Mouse (Mus musculus): ENCODE results near the gene 2210408I21Rik.
"Not testable (repeated sequence)": the region's sequence is repeated elsewhere in the genome, so short reads cannot be mapped to it uniquely, and the experiment has no call there.

The 2210408I21Rik gene

DNA sequence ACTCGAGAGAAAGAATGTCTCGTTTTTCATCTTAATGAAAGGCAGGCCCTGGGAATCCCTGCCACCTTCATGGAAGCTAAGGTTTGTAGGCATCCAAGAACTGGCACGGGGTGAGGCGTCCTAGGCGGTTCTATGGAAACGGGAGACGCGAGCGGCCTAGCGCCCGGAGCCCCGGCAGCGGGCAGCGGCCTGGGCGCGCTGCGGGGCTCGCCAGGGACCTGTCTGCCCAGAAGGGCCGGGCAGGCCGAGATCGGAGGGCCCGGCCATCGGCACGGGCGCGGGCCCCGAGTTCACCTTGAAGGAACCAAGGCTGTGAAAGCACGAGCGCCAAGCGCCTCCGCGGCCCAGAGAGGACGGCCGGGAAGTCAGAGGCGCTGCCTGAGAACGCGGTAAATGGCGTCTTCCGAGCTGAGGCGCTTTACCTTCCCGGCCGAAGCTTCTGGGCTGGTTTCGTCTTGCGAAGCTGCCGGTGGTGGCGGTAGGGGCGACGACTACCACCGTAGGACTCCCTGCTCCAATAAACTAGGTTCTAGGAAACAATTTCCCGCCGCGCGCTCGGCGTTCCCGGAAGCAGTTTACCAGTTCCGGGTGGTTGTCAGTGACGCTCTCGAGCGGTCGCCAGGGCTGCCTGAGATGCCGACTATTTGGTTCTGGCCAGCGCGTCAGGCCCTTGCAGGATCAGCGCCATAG, at the start of gene 2210408I21Rik, which contains the start of gene Slf1:
2210408I21Rik (plus strand) TSS at position 610 of the 690 bp plus-strand sequence.
Slf1 (minus strand) TSS at position 543 of the 690 bp plus-strand sequence.
- in situ Hi-C loops (cut with MboI, MseI): no loop called here

DNA sequence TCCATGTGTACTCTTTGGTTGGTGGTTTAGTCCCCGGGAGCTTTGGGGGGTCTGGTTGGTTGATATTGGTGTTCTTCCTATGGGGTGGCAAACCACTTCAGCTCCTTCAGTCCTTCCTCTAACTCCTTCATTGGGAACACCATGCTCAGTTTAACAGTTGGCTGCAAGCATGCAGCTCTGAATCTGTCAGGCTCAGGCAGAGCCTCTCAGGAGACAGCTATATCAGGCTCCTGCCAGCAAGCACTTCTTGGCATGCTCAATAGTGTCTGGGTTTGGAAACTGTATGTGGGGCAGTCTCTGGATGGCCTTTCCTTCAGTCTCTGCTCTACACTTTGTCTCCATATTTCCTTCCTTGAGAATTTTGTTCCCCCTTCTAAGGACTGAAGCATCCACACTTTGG, 42.5 kb upstream of the 2210408I21Rik start:
- in situ Hi-C loops (cut with MboI, MseI): not testable (repeated sequence)

DNA sequence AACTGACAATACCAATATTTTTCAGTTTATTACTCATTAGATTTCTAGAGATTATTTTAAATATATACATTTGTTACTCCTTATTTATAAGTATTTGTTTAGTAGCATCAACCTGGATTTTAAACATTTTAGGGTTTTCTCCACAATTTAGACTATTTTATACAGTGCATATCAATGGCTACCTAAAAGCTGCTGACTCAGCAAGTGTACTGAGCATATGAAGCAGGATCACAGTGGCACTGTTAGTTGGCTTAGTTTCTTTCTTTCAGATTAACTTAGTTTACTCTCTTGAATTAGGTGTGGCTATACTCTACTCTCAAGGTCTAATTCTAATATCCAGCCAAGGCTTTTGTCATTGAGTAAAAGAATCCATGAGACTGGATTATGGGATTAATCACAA, 27.6 kb upstream of the 2210408I21Rik start:
- in situ Hi-C loops (cut with MboI, MseI): no loop called here

DNA sequence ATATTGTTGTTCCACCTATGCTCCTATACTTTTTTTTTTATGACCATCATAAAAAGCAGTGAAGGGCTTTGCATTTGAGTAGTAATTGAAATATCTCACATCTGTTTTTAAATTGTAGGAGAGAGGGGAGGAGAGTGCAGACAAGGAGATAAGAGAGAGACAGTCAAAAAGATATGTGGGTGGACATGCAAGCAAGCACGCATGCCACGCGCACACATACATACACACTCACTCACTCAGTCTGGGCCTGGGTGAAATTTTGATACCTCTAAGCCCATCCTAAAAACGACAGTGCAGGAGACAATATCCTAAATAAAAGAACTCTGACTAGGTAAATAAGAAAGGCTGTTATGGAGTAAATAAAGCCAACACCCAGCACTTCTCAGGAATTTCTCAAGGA, 16.6 kb upstream of the 2210408I21Rik start:
- in situ Hi-C loops (cut with MboI, MseI): no loop called here

DNA sequence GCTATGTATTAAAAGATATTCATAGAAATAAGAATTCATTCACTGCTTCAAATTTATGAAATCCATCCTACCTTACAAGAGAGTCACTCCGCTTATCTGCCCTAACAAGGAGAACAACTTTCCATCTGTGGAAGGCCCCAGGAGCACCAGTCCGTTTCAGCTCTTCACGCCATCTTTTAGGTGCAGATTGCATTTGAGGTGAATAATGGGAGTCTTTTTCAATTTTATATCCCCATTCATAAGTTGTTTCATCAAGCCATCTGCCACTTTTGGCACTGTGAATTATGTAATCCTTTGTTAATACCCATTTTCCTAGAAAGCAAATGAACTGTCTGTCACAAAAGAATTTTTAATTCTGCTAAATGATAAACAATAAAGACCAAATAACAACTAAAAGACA, 10.2 kb upstream of the 2210408I21Rik start:
- in situ Hi-C loops (cut with MboI, MseI): no loop called here

DNA sequence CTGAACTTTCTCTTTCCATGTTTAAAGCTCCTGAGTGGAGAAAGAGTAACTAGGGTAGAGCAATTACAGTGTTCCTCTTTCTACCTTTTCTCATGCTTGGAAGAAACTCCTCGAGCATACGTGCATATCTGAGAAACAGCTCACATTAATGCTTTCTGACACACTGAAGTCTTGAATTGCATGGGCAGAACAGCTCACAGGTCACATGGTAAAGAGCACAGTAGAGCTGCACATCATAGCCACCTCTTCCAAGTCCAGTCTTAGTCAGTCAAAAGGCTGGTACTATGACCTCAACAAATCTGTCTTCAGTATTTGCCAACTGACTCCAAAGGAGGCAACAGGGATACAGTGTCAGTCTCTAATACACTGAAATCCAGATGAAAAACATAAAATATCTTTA, 7.1 kb upstream of the 2210408I21Rik start:
- in situ Hi-C loops (cut with MboI, MseI): no loop called here

DNA sequence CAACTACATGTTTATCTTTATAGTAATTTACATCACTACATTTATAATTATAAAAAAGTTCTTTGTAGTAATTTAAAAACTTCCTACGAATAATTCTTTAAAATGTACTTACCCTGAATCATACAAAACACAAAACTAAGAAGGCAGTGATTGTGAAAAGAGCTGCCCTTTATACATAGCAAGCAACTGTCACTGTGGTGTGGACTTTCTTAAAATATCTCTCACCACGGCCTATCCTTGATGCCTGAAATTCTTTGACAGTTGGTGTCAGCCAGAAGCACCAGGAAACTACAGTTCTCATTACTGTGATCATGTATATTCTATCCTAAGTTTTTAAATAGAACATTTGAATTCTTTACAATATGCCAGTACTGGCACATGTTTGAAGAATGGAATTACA, 4.2 kb upstream of the 2210408I21Rik start:
- in situ Hi-C loops (cut with MboI, MseI): no loop called here

DNA sequence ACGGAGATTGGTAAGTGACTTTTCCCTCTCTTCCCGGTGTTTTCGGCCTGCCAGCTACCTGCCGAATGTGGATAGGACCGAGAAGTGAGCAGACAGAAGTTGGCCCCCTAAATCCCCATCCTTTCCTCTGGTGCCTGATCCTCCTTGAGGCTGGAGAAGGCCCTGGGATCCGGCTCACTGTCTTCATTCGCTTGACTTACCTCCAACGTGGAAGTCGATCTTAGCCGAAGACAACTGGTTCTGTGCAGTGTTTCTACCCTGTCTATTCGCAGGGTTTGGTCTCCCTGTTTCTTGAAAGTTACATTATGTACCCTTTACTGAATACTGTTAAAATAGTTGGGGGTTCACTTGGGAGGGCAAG, 261 bp downstream of the 2210408I21Rik start:
- in situ Hi-C loops (cut with MboI, MseI): no loop called here

DNA sequence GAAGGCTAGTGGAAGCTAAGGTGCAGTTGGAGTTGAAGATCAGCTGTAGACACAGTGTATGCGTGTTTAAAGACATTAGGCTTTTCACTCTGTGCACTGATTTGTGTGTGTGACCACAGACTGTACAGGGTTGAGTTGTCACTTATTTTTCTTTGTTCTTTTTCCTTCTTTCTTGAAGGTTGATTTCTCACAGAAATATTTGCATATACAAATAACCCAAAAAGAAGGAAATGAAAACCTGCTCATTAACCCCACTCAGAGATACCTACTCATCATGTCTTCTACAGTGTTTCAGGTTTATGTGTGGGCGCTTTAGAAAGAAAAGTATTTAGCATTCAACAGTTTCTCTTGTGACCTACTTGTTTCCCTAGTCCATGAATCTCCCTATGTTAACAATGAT, 5.5 kb downstream of the 2210408I21Rik start:
- in situ Hi-C loops (cut with MboI, MseI): no loop called here

DNA sequence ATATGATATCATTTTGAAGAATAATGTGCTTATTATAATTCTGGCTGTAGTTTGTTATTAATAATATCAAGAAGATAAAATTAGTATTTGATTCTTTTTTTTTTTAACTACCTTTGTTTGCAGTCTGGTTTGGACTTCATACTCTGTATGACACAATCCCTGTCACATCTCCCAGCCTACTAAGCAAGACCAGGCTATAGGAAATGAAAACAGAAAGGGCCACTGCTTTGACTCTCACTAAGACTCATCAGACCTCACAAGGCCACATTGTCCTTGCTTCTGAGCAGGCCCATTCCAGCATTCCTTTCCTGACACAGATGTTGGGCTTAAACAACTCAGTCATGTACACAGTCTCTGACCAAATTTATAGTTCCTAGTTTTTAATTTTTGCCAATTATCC, 42.6 kb downstream of the 2210408I21Rik start:
- in situ Hi-C loops (cut with MboI, MseI): no loop called here

DNA sequence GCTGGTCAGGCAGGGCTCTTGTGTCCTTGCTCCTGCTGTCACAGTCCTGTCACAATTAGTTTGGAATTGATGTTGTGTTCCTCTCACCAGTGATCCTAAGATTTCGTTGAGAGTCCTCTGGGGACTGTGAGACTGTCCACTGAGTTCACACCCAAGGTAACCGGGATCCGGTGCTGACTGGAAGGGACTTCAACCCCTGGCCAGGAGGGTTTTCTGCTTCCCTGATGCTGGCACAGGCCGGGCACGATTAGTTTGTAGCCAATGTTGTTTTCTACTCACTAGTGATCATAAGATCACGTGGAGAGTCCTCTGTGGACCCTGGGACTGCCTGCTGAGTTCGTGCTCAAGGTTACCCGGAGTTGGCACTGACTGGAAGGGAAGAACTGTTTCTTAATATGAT, 55.3 kb downstream of the 2210408I21Rik start:
- in situ Hi-C loops (cut with MboI, MseI): no loop called here

DNA sequence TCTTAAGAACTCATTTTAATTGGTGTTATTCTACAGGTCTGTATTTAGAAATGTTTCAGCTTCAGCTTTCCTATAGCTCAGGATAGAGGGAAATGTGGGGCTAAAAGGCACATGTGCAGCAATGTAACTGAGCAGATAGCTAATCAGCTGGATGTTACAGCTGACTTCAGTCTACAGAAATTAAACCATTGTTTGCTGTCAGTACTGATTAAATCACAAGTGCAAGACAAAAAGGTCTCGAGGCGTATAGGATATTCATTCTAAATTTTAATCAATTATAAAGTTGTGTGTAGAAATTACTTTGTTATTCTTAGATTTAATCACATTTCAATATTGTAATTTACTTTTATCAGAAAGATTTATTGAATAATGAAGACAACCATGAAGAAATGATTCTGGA, 56.9 kb downstream of the 2210408I21Rik start:
- in situ Hi-C loops (cut with MboI, MseI): no loop called here

DNA sequence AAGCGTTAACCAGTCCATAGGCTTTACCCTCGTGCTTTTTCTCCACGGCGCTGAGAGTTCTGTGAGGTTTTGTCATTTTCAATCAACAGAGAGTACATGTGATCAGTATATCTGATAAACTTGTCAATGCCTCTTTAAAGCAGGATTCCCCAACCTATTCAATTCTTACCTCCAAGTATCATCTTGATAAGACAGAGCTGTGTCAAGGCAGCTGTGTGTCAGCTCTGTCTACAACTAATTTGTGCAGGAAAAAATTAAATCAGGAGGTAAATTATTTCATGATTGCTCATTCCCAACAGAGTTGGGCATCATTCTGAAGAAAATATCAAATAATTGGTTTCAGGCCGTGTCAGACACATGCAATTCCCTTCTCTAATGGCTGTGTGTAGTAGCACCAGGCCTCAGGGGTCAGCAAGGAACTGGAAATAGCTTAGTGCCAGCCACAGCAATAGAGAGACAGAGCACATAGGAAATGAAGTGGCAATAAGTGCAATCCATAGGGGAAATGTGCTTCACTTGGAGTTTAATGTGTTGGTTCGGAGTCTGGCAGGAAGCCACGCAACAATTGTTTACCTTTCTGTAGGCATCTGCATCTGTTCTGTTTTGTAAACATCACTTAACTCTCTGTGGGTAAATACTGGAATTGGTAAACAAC, 73.6 kb downstream of the 2210408I21Rik start:
- in situ Hi-C loops (cut with MboI, MseI): no loop called here

DNA sequence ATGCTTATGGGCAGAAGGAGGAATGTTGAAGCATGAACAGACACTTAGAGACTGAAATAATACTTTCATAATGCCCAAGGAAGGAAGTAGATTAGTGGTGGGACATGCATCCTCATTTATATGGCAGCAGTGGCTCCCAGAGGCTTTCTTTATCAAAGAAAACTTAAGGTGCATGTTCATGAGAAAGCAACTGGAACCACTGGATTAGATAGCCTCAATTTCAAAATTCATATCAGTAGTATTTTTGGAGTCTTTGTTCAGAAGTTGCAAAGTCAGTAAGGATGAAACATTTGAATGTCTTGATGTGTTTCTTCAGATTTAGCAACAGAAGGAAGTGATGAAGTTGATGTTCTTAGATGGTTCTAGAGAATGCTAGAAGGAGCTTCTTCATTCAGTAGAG, 77.9 kb downstream of the 2210408I21Rik start:
- in situ Hi-C loops (cut with MboI, MseI): no loop called here

DNA sequence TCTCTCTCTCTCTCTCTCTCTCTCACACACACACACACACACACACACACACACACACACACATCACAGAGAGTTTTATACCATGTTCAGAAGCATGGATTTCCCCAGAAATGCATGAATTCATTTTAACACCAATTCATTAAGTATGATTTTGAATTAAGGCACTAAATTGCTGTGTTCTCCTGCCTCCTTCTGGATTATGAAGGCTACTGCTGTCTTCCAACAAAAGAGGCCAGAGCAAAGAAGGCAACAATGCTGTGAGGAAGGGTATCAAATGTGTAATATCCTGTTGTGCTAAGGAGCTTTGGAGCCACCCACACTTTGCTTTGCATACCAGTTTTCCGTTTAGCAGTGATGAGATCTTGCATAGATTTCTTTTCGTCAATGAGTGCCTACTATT, 80.1 kb downstream of the 2210408I21Rik start:
- in situ Hi-C loops (cut with MboI, MseI): no loop called here

DNA sequence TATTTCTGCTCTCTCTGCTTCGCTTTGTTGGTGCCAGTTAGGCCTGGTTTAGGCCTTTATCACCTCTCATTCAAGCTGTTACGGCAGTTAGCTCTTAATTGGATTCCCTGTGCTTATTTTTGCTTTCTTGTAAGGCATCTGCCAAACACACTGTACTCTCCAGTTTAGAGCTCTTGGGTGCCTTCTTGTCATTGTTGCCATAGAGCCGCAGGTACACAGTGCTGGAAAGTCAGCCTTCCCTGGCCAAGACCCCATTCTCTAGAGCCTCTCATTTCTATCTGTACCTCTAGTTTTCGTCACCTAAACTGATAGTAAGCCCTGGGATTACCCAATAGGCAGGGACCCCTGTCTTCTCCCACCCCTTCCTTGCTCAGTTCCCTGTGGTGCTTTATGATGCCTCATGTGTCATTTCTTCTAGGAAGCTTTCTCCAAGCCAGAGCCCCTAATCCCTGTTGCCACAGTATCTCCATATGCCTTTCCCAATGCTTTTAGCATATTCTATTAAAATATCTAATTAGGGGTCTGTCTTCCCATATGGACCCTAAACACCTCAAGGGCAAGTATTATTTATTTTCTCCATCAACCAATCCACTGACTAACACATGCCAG, 82.4 kb downstream of the 2210408I21Rik start:
- in situ Hi-C loops (cut with MboI, MseI): no loop called here

DNA sequence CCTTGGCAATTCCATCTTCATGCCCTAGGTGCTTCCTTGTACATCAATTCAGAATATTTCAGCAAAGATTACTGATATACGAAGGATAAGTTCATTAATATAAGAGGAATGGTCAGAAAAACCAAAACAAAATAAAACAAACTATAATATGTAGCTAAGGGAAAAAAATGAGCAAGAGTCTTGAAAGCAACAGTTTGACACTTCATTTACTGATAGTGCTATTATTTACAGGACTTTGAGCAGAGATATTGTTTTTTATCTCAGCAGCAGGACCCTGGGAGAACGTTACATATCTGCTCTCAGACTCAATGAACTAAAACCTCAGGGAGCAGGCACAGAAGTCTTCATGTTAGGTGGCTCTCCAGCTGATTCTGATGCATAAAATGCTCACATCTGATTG, 85.7 kb downstream of the 2210408I21Rik start:
- in situ Hi-C loops (cut with MboI, MseI): no loop called here

DNA sequence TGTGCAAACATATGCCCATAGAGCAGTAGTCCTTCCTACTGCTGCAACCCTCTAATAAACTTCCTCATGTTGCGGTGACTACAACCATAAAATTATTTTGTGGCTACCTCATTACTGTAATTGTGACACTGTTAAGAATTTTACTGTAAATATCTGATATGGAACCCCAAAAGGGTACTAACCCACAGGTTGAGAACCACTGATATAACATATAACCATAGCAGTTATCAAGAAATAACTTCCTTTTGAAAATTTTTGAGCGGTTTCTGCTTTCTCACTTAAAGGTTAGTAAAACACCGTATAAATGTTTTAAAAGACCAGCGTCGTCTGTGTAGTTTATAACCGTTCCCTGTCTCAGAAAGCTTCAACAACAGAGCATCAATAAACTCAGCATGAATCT, 121.2 kb downstream of the 2210408I21Rik start:
- in situ Hi-C loops (cut with MboI, MseI): no loop called here

DNA sequence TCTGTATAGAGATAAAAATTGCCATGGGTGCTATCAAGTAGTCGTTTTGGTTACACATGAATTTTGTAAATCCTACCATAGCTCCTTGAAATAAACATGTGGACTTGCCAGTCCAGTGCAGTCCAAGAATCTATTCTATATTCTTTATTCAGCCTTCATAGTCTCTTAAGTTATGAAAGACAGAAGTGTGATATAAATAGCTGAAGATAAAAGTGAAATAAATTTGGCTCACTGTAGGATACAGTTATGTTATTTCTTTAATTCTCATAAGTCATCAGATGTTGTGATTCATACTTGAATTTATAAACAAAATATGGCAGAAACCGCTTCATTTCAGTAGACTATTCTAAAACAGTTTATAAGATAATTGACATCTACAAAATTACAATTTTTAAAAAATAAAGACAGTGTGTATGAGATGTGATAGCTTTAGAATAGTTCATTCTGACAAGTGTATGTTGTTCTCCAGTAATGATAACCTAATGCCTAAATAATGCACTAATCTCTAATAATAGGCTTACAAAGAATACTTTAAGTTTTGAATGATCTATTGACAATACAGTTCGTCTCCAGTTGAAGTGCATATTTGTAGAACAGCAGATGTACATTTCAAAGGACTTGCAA, 127.5 kb downstream of the 2210408I21Rik start:
- in situ Hi-C loops (cut with MboI, MseI): no loop called here

DNA sequence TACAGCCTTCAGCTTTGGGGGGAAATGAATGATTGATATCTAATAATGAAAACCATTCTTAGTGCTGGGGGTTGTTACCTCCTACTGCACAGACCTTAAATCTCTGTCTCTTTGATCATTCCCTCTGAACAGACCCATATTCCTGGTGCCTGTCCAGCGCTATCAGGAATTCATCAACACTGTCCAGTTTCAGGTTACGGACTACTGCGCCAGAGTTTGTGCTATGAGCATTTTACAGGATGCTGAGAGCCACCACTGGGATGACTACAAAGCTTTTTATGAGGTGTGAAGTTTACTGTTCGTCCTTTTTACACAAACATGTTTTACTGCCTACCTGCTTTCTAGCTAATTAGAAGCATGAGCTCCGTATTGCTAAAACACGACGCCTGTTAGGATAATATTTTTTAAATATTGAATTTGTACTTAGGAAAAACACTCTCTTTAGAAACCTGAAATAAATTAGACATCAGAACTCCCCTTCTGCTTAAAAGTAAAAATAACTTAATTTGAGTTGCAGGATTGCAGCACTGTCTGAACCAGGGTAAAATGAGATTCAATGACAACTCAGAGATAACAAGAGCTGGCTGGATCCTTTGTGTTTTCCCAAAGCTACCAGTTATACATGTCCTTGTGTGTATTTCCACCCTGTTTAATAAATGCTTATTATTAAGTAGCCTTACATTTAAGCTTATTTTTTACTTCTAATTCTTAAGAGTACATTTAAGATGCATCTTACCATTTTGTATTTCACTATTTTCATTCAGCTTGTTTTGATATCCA, 128.2 kb downstream of the 2210408I21Rik start:
- in situ Hi-C loops (cut with MboI, MseI): no loop called here

DNA sequence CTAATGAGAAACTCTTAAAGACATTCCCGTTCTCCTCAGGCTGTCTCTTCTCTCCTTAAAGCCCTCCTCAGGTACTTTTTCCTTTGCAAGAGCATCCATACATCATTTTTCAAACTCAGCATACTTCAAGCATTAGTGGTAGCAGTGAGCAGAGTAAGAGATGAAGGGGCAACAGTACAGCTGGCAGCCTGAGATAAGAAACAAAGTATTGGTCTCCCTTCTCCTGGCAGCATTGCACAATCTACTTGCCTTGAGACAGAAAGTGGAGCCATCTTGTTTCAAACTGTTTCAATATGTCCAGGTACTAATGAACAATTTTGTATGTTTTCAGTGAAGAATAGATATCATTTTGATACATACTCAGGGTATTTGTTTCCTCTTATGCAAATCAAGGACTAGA, 129.1 kb downstream of the 2210408I21Rik start:
- in situ Hi-C loops (cut with MboI, MseI): no loop called here
